In genomic region chr8:120244553-120244952, GRCm38 (mm10) we compare ENCODE assay signal across 17 mouse cellular contexts. TPM values are rescaled to one million over a fixed set of nuclear protein-coding genes. Genes with fewer than 3 reads are reported as not detected.
DNase-seq lines count a peak whose midpoint lies in the region; ATAC-seq and TF ChIP-seq lines count a peak whose summit lies in the region.
"Had no signal": no experiment of that assay in that cellular context is flagged by ENCODE, and none has a peak within 500 bp of the region (broad histone marks: within the 10 kb centered on the region; RNA-seq: fewer than 3 reads in every experiment).

No protein-coding gene starts in this region.

- peak; percentile 39; the same call in 1 of the 2 replicates for TF ChIP-seq CTCF in hindbrain, postnatal 0 days (IDR thresholded peaks at IDR 0.05; ENCODE audit: low read depth)
- 0 out of 2 replicates have a peak, but pooled peaks have one; percentile 5 for TF ChIP-seq CTCF in lung, adult 2 months (IDR thresholded peaks at IDR 0.05; ENCODE audit: insufficient read depth, low read length)
- TF ChIP-seq CTCF in E14TG2a.4 (conservative IDR thresholded peaks at IDR 0.05; ENCODE audit: low read length), result peak; percentile 72
- TF ChIP-seq CTCF in embryonic fibroblast, embryonic 13.5 days (IDR thresholded peaks at IDR 0.05; ENCODE audit: borderline replicate concordance, insufficient read depth, low read length), result 0 out of 2 replicates have a peak, but pooled peaks have one; percentile 25

- H3K4me3 ChIP-seq in hindbrain, postnatal 0 days (ENCODE audit: low read length), result no peak overlapping the region
- H3K4me3 ChIP-seq in hindbrain, embryonic 13.5 days, result no peak overlapping the region
- H3K4me3 ChIP-seq in lung, adult 2 months (replicated peaks; ENCODE audit: extremely low read depth, low read depth, low read length), result no peak overlapping the region
- no peak overlapping the region for H3K4me3 ChIP-seq in E14TG2a.4 (replicated peaks; ENCODE audit: low read length)
- no peak overlapping the region for H3K4me3 ChIP-seq in embryonic fibroblast, embryonic 13.5 days (ENCODE audit: insufficient read depth, low read length)
- H3K4me3 ChIP-seq: embryonic facial prominence, embryonic 10.5 days; heart, embryonic 15.5 days; limb, embryonic 15.5 days; midbrain, embryonic 12.5 days; stomach, embryonic 15.5 days had no signal

- no peak for TF ChIP-seq POLR2A in lung, adult 2 months (IDR thresholded peaks at IDR 0.05; ENCODE audit: borderline replicate concordance, extremely low read depth, low read depth, low read length)
- TF ChIP-seq POLR2A in embryonic fibroblast, embryonic 13.5 days (IDR thresholded peaks at IDR 0.05; ENCODE audit: low read depth, low read length), result no peak

- H3K4me1 ChIP-seq in hindbrain, postnatal 0 days (ENCODE audit: insufficient read depth, low read length), result no peaks in the 10 kb centered on the region
- no peaks in the 10 kb centered on the region for H3K4me1 ChIP-seq in hindbrain, embryonic 13.5 days (replicated peaks)
- H3K4me1 ChIP-seq in lung, adult 2 months (ENCODE audit: control insufficient read depth, insufficient read depth, low read length), result no peaks in the 10 kb centered on the region
- H3K4me1 ChIP-seq in E14TG2a.4 (replicated peaks; ENCODE audit: low read depth, low read length), result peaks cover 3% of the 10 kb centered on the region; the same call in 1 of the 2 replicates
- H3K4me1 ChIP-seq in embryonic fibroblast, embryonic 13.5 days (ENCODE audit: control insufficient read depth, insufficient read depth, low read length), result no peaks in the 10 kb centered on the region
- H3K4me1 ChIP-seq: midbrain, embryonic 12.5 days had no signal

- H3K4me2 ChIP-seq in hindbrain, postnatal 0 days (ENCODE audit: low read depth, low read length), result no peak overlapping the region
- no peak overlapping the region for H3K4me2 ChIP-seq in hindbrain, embryonic 13.5 days
- H3K4me2 ChIP-seq: heart, embryonic 15.5 days; hindbrain, embryonic 14.5 days; limb, embryonic 15.5 days; midbrain, embryonic 12.5 days; stomach, embryonic 15.5 days had no signal

- no peak for DNase-seq in hindbrain, postnatal 0 days (ENCODE audit: low spot score)
- no peak for DNase-seq in lung, adult 2 months
- no peak for DNase-seq in lung, postnatal 14 days
- no peak for DNase-seq in T-cell, adult 2 months (ENCODE audit: low spot score)
- DNase-seq: cerebellum, postnatal 14 days; spleen, adult 18-20 months; thymus, postnatal 4 days had no signal

- no peak for ATAC-seq in hindbrain, postnatal 0 days
- no peak for ATAC-seq in hindbrain, embryonic 13.5 days (ENCODE audit: low FRiP score)

- H3K27me3 ChIP-seq in hindbrain, postnatal 0 days (ENCODE audit: insufficient read depth, low read length), result no peaks in the 10 kb centered on the region
- H3K27me3 ChIP-seq in hindbrain, embryonic 13.5 days, result no peaks in the 10 kb centered on the region
- H3K27me3 ChIP-seq in E14TG2a.4 (ENCODE audit: insufficient read depth, low read length), result peaks cover 7% of the 10 kb centered on the region; the same call in 1 of the 2 replicates
- H3K27me3 ChIP-seq: heart, embryonic 15.5 days; limb, embryonic 15.5 days; midbrain, embryonic 12.5 days; stomach, embryonic 15.5 days had no signal

- H3K27ac ChIP-seq in hindbrain, postnatal 0 days, result no peak overlapping the region
- no peak overlapping the region for H3K27ac ChIP-seq in hindbrain, embryonic 13.5 days
- H3K27ac ChIP-seq in embryonic fibroblast, embryonic 13.5 days (ENCODE audit: insufficient read depth, low read length), result no peak overlapping the region
- H3K27ac ChIP-seq: embryonic facial prominence, embryonic 10.5 days; heart, embryonic 15.5 days; hindbrain, embryonic 14.5 days; limb, embryonic 15.5 days; macrophage; midbrain, embryonic 12.5 days; stomach, embryonic 15.5 days had no signal

- no peak overlapping the region for H3K9ac ChIP-seq in hindbrain, postnatal 0 days (replicated peaks; ENCODE audit: low read length)
- no peak overlapping the region for H3K9ac ChIP-seq in hindbrain, embryonic 13.5 days
- H3K9ac ChIP-seq: heart, embryonic 15.5 days; hindbrain, embryonic 14.5 days; limb, embryonic 15.5 days; midbrain, embryonic 12.5 days; stomach, embryonic 15.5 days had no signal

- 92% methylated on average over 10 of the region's 10 CpGs for WGBS in hindbrain, postnatal 0 days
- 90% methylated on average over 10 of the region's 10 CpGs for WGBS in hindbrain, embryonic 13.5 days
- 92% methylated on average over 10 of the region's 10 CpGs for WGBS in lung, adult 2 months

- no peaks in the 10 kb centered on the region for H3K36me3 ChIP-seq in hindbrain, postnatal 0 days (ENCODE audit: insufficient read depth, low read length)
- H3K36me3 ChIP-seq in hindbrain, embryonic 13.5 days, result no peaks in the 10 kb centered on the region; the same call in 1 of the 2 replicates
- no peaks in the 10 kb centered on the region for H3K36me3 ChIP-seq in E14TG2a.4 (ENCODE audit: insufficient read depth, low read length)
- H3K36me3 ChIP-seq: heart, embryonic 15.5 days; midbrain, embryonic 12.5 days; stomach, embryonic 15.5 days had no signal

- H3K9me3 ChIP-seq in hindbrain, postnatal 0 days (ENCODE audit: low read length), result no peaks in the 10 kb centered on the region
- no peaks in the 10 kb centered on the region for H3K9me3 ChIP-seq in hindbrain, embryonic 13.5 days
- peaks cover 6% of the 10 kb centered on the region; the same call in 1 of the 2 replicates for H3K9me3 ChIP-seq in E14TG2a.4 (ENCODE audit: low read length)
- H3K9me3 ChIP-seq: heart, embryonic 15.5 days; limb, embryonic 15.5 days; stomach, embryonic 15.5 days had no signal

RNA-seq across cellular contexts. Expression of gene Gse1, which starts 16.3 kb away (rescaled TPM):
- 37.5 and 48.3 TPM in 2 replicates for total RNA-seq in hindbrain, postnatal 0 days (2014; rRNA removed)
- polyA plus RNA-seq in hindbrain, postnatal 0 days (2015; fragmentation: Nextera tagmentation; extraction: Ambion mirVana), result 12.3 and 13.4 TPM in 2 replicates
- 21.3 and 22.1 TPM in 2 replicates for polyA plus RNA-seq in hindbrain, embryonic 13.5 days (2015; fragmentation: Nextera tagmentation; extraction: Ambion mirVana)
- 35.6 and 39.6 TPM in 2 replicates for polyA plus RNA-seq in lung, adult 2 months (2012; rRNA removed)
- polyA plus RNA-seq in embryonic fibroblast, embryonic 13.5 days (2011; ENCODE audit: insufficient read length, low read depth, missing spikeins), result 13.4 and 15.8 TPM in 2 replicates

Comparison
In these comparisons a context has a peak if more than half of its experiments do, and no peak if none do; other contexts are left out.
1. CTCF ChIP-seq: peak in every context shown above with its lines; median percentile 72 in E14TG2a.4; 39 in hindbrain, postnatal 0 days; 25 in embryonic fibroblast, embryonic 13.5 days; 5 in lung, adult 2 months.